Mouse (Mus musculus): ENCODE data around the gene Icam2.

The Icam2 gene

DNA sequence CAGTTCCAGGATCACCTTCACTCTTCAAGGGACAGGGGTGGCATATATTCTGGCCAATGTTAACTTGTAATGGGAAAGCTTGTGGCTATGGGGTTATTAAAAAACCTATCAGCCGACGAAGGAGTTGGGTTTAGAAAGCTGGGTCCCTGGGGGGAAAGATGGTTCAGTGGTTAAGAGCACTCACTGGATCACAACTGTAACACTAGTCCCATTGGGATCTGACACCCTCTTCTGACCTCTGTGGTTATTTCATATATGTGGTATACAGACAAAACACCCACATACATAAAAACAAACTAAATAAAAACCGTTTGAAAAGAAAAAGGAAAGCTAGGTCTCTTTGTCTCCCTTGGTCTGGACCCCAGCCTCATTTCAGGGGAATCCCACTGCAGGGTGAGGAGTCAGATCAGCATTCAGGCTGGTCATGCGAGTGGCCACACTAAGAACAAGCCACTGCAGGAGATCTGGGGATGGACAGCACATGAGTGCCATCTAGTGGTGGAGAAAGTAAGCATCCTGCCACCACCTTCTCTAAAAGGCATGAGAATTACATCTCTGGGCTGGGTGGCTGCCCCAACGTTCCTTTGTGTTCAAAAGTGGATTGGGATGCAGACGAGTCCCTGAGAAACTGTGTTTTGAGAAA, 3.8 kb upstream of the Icam2 start:
- peak; percentile 89 for DNase-seq

- DNase-seq: peak; percentile 70
Measured at GRCm38 (mm10) chr11:106390757-106391156, 2.9 kb upstream of the Icam2 start.

DNA sequence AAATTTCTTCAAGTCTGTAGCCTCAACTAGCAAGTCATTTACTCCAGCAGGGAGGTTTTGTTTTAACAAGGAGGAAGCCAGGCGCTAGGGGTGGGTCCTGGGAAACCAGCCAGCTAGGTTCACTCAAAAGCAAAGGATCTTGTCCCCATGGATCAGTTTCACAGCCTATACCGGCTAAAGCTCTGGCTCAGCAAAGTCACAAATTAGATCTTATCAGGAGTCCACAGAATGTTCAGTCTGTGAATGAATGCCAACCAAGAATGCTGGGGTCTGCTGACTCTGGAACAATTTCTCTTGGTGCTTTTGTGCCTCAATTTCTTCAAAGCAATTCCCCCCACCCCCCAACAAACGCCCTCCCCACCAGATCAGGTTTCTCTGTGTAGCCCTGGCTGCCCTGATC, 1.7 kb upstream of the Icam2 start:
- peak; percentile 70 for DNase-seq

DNA sequence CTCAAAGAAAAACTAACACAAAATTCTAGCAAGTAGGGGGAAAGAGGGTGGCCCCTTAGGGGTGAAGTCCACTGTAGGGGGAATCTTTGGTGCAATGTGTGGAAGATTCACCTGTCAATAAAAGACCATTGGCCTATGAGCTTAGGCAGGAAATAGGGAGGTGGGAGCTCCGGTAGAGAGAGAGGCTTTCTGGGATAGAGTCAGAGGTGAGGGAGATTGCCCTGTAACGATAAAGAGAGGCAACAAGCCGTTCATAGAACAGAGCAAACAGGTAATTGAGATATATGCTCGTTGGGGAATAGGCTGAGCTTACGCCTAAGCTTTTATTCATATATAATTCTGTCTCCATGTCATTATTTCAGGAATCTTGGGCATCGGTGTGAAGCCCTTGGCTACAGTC, 855 bp downstream of the Icam2 start:
- no peak for DNase-seq

GRCm38 (mm10) chr11:106386409-106386808, 1.5 kb downstream of the Icam2 start:
- DNase-seq: no peak

- peak; percentile 29 for DNase-seq
Measured at GRCm38 (mm10) chr11:106383051-106383790, 4.7 kb downstream of the Icam2 start.

- DNase-seq: peak; percentile 81
Measured at GRCm38 (mm10) chr11:106382424-106382823, 5.5 kb downstream of the Icam2 start.

- peak; percentile 76 for DNase-seq
Measured at GRCm38 (mm10) chr11:106381883-106382282, 6.0 kb downstream of the Icam2 start.

GRCm38 (mm10) chr11:106381011-106381410, 6.9 kb downstream of the Icam2 start:
- DNase-seq: no peak

DNA sequence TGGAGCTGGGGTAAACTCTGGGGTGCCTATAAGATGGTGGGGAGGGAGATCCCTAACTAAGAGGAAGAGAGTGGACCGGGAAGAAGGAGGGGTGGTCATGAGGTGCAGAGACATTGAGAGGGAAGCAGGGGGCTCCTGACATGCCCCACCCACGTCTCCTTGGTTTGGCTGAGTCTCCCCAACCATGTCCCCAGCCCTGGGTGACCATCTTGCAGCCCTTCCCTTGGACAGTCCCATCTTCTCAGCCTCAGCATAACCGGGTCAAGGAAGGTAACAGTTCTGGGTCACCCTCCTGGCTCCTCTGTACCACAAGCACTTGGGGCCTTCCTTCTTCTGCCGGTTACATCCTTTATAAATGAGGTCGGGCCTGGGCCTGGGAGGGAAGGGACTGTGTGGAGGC, 12.9 kb downstream of the Icam2 start:
- DNase-seq: no peak

- peak; percentile 61 for DNase-seq
Measured at GRCm38 (mm10) chr11:106374559-106374958, 13.3 kb downstream of the Icam2 start.

DNA sequence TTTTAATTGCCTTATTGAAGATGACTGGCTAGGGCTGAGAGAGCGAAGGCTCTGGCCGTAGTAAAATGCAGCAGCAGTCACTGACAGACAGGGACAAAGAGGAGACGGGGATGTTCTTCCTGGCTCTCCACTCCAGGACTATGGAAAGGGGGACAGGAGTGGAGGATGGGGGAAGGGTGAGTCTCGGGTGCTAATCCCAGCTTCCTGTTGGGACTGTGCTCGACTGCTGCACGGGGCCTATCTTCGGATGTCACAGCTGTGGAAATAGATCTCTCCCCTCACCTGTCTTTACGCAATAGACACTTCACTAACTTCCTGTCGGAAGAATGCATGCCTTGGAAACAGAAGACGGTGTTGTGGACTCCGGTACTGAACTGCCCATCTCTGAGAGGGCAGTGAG, 13.9 kb downstream of the Icam2 start:
- no peak for DNase-seq

GRCm38 (mm10) chr11:106366316-106366715, 21.6 kb downstream of the Icam2 start:
- DNase-seq: peak; percentile 89

DNA sequence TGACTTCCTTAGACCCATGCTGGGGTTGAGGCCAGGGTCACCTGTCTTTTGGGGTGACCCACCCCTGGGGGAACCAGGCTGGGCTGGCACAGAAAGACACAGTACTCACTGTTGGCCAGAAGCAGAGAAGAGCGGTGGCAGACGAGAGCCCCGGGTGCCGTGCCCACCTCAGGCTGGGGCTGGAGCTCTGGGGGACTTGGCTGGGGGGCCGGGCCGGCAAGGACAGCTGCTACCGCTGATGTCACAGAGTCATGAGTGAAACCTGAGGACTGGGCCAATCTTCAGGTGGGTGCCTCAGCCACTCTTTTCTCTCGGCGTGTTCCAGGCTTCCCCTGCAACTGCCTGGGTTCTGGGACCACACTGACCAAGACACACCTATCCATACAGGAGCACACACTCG, 22.5 kb downstream of the Icam2 start, which contains the start of gene Prr29:
Gene Prr29 (plus strand): TSS at position 107 of the 400 bp plus-strand sequence.
- DNase-seq: no peak

DNA sequence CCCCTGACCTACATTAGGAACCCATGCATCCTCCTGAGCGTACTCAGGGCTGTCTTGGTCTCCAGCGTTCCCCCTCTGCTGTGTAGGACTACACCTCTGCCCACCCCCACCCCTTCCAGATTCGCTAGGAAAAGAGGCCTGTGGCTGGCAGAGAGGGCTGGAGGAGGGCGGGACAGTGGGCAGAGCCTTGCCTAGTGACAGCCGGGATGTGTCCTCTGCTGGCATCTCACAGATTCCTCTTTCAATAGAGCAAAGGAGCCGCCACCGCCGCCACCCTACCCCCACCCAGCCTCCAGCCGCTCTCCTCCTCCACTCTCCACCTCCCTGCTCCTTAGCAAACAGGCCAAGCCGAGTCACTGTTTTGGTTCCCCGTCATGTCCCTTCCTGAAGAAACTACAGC, 23.2 kb downstream of the Icam2 start:
- peak; percentile 50 for DNase-seq

GRCm38 (mm10) chr11:106359350-106359749, 28.5 kb downstream of the Icam2 start:
- DNase-seq: peak; percentile 37

DNA sequence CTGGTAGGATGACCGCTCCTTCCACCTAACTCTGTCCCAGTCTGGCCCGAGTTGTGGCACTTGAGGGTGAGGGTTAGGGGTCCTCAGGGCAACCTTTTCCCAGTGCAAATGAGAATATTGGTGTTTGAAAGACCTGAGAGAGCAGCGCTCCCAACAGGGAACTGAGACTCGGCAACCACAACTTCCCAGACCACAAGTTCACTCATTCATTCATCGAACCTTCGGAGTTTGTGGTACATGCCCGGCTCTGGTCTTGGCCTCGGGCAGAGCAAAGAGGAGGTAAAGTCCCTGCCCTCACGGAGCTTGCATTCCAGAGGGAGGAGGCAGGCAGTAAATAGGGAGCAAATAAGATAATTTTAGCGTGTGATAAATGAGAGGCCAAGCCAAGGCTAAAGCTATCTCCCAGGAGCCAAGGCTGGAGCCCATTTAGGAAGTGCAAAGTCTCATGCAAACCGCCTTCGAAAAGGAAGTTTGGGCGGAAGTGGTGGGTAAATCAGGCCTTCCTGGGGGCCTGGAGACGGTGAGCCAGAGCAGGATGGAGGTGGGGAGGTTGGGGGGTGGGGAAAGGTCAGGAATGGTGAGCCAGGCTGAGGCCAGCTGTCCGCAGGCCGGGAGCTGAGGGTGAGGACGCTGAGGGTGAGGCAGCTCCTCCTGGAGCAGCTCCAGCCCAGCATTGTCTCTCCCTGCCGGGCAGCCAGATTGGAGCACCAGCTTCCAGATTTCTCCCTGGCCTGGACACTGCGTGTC, 32.3 kb downstream of the Icam2 start:
- DNase-seq: peak; percentile 23

- no peak for DNase-seq
Measured at GRCm38 (mm10) chr11:106354181-106354580, 33.7 kb downstream of the Icam2 start.

DNA sequence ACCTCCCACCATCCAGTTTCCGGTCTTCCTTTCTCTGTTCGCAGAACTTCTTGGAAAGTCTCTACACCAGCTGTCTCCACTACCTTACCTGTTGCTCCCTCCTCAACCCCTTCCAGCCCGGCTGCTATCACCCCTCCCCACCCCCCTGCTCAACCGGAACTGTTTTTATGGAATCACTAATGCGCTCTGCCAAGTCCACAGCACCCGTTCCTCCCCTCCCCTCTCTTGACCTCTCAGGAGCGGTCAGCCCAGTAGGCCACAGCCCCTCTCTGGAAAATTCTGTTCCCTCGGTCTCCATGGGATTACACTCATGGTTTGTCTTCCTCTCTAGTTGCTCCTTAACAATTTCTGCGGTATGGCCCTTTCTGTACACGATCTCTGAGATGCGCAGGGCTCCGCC, 34.7 kb downstream of the Icam2 start, which contains the start of gene Scn4a:
Gene Scn4a (minus strand): TSS at position 101 of the 400 bp plus-strand sequence.
- no peak for DNase-seq

GRCm38 (mm10) chr11:106351941-106352340, 35.9 kb downstream of the Icam2 start:
- no peak for DNase-seq

- no peak for DNase-seq
Measured at GRCm38 (mm10) chr11:106351253-106351652, 36.6 kb downstream of the Icam2 start.

- DNase-seq: peak; percentile 36
Measured at GRCm38 (mm10) chr11:106350853-106351252, 37.0 kb downstream of the Icam2 start.

DNA sequence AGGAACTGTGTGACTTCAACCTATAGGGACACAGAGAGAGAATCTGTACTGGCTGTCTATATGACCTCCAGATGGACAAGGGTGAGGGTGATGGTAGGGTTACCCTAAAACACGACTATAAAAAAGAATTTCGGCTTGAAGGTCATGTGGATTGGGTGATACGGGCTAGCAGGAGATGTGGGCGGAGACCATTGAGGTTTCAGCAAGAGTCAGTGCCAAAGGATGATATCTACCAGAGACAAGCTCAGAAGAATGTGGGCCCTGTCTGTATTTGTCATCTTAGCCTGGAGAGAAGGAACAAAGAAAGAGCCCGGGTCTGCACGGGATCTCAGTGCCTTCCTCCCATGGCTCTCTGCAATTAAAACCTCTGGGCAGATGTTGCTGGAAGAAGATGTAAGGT, 38.1 kb downstream of the Icam2 start:
- no peak for DNase-seq

GRCm38 (mm10) chr11:106344910-106345309, 43.0 kb downstream of the Icam2 start:
- no peak for DNase-seq

Data from lung, postnatal 36 days (tissue).